Mouse (Mus musculus) heart, adult 2 months (tissue): ENCODE results near the gene Map3k3.

ENCODE experiments used
- CTCF ChIP-seq: fragments of 200-600 bp; IDR thresholded peaks from 2 replicates; pipeline ENCODE4 v1.8.1; 2022; ENCODE audit warnings: antibody characterized with exemption, mild to moderate bottlenecking, moderate library complexity
- POLR2A ChIP-seq: fragments of 200-500 bp; IDR thresholded peaks from 2 replicates; pipeline ENCODE4 v1.6.1; 2011; ENCODE audit warnings: mild to moderate bottlenecking, low read depth, low read length, control low read depth; ENCODE audit not compliant: insufficient read depth

- no peak for TF ChIP-seq CTCF
- TF ChIP-seq POLR2A: no peak
These were observed 23.9 kb upstream of the Map3k3 start for GRCm38 (mm10) chr11:106060549-106060948.
